Mouse (Mus musculus): ENCODE measurements at regions not wholly inside any gene's neighbourhood (a gene's known extent, or its start where the extent isn't known, plus 50 kb on each side); places are given as distances from the start of the nearest gene placed in this dataset.

DNA sequence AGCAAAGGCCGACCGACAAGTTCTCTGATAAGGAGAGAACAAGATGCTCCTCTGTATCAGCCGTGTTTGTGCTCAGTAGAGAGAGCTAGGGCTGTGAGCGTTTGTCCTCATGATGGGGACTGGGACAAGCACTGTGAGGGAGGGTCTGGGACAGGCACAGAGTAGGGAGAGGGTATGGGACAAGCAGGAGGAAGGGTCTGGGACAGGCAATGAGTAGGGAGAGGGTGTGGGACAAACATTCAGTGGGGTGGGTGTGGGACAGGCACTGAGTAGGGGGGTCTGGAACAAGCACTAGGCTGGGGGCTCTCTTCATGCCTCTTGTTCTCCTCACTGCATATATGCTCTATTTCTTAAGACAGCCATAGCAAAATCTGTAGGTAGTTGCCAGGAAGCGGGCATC lies 70.2 kb upstream of the Plcl2 start:
- DNase-seq (ENCODE audit: low spot score in 2 of 2), result no peak

DNA sequence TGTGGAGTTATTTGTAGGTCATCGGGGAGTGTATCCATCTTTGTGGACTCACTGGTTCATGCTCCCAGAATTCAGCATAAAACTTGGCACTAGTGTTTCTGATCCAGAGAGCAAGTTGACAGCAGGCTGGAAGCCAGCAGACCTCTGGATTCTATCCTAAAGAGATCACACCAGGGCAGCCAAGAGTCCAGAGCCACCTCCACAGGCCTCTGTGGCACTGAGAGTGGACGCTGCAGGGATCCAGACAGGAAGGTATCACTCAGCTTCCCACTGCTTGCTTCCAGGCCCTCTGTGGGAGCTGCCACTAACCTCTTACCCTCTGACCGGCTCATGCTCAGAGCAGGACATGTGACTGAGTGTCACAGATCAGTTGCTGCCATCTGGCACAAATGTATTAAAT lies 69.8 kb upstream of the Plcl2 start:
- no peak for DNase-seq (ENCODE audit: low spot score in 2 of 2)

DNA sequence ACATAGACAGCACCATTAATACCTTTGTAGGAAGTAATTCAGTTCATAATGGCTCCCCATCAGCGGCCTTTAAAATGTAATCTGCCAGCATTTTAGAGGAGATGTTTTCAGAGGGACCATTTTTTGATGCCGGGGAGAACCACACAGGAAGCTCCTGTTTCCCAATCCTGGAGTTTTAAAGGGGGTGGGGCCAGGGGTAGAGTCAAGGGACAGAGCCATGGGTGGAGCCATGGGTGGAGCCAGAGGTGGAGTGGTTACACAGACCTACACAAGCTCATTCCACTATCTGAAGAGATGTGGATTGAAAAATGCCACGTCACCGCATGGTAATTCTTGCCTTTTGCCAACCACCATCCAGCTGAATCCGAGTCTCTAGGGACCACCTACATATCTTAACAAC lies 67.1 kb upstream of the Plcl2 start:
- no peak for DNase-seq (ENCODE audit: low spot score in 2 of 2)

DNA sequence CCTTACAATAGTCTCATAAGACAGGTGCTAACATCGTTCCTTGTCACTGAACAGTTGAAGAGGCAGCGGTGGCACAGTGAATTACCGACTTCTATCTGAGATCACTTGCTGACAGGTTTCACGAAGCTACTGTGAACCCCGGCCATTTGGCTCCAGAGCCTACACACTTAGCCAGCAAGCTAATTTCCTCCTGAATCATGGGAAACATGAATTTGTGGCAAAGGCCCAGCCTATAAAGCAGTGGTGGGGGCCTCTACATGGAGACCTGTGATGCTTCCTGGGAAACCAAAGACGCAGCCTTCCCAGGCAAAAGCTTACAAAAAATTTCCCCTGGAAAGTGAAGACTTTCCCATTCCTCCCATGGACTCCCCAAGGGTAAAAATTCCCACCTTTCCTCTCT lies 66.3 kb upstream of the Plcl2 start:
- DNase-seq (ENCODE audit: low spot score in 2 of 2), result no peak

DNA sequence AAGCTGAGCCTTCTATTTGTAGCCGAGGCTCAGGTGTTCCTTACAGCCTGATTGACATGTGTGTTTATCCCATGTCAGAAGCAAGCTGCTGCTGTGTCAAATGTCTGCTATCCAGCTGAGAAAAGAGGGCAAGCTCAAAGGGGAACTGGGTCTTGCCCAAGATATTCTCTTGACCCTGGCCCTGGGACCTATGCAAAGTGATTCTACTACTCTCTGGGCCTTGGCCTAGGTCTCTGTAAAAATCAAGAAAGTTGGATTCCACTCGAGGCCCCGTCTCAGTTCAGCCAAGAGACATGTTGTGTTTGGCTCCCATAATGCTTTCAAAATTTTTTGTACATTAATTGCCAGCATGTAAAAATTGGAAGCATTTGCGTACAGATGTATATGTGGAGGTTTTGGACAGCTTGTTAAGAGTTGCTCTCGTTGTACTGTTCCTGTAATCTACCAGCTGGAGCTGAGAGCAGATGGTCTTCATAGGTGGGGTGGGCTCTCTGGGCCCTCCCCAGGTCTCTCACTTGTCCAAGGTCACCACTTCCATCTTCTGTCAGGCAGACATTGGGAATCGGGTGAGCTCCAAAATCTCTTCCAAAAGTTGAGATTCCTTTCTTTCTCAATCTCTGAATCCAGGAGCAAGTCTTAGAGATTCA lies 65.7 kb upstream of the Plcl2 start:
- no peak for DNase-seq (ENCODE audit: low spot score in 2 of 2)

DNA sequence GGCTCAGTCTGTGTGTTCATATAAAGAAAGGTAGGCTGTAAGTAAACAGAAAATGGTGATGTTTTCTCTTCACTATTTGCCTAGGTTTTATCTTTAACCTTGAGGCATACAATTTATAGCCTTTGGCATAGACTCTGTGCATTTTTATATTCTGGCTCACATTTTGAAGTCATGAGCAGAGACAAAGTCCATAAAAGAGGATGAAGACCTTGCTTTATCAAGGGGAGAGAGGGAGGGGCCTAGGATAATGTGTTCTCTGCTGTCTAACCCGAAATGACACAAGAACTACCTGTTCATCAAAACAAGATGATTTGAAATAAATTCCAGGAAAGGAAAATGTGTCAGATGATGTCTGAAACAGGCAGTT lies 65.2 kb upstream of the Plcl2 start:
- DNase-seq (ENCODE audit: low spot score in 2 of 2), result no peak

DNA sequence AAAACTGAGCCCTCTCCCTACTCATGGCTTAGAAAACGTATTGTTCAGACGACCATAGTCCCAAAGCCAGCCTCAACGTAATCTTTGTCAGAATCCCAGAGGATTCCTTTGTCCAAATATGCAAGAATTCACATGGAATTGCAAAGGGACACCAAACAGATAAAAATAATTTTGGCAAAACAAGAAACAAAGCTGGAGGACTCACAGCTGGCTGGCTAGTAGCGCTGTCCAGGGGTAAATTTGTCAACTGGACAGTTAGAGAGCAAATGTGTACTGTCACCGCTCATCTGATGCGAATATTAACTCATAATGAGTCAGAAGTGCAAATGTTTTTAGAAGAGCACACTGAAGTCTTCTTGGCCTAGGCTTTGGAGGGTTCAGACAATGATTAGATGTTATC lies 60.5 kb upstream of the Plcl2 start:
- no peak for DNase-seq (ENCODE audit: low spot score in 2 of 2)

DNA sequence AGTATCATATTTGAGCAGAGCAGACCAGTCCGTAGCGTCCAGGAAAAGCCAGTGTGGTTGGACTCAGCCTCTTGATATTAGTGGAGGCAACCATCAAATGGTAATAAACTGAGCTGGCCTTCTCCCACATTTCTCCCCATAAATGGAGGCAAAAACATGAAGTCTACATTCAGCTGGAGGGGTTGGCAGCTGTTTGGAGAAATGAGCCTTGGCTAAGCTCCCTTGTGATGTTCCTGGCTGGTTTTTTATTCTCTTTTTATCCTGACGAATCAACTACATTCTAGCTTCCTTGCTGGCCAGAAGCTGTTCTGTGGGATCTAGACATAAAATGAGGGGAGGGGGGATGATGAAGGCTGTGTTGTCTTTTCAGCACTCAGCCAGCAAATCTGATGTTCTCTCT lies 57.6 kb upstream of the Plcl2 start:
- DNase-seq (ENCODE audit: low spot score in 2 of 2), result no peak

DNA sequence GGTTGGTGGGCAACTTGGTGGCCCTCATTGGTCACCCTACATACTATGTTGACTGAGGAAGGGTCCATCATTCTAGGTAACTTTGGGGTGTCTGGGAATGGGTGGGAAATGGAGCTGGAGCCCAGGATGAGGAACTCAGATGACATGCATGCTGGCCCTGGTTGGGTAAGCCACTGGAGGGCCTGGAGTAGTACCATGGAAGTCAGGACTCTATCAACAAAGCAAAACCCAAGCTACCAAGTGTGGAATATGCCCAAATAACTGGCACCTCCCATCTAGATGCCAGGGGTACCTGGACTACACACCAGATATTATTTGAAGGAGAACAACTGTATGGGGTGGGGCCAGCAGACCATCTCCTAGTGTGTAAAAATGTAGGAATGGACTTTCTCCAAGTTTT lies 55.7 kb upstream of the Plcl2 start:
- no peak for DNase-seq (ENCODE audit: low spot score in 2 of 2)

DNA sequence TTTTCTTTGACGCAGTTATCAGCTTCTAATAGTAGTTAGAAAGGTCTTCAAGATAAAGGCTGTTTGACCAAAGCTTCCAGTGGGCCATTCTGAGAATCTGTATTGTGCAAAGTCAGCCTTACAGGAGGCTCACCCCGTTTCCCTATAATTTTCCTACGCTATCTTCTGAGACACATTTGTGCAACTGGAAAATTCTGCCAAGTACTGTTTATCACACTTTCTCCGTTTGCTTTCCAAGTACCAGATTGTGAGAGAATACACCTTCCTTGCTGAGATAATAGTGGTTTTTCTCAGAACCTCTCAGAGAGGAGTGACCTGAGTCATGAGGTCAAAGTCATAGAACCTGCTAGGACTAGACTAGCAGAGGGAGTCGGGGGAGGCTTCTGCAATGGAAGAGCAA lies 55.2 kb upstream of the Plcl2 start:
- DNase-seq (ENCODE audit: low spot score in 2 of 2), result peak in 1 of 2 experiments; percentile 26

DNA sequence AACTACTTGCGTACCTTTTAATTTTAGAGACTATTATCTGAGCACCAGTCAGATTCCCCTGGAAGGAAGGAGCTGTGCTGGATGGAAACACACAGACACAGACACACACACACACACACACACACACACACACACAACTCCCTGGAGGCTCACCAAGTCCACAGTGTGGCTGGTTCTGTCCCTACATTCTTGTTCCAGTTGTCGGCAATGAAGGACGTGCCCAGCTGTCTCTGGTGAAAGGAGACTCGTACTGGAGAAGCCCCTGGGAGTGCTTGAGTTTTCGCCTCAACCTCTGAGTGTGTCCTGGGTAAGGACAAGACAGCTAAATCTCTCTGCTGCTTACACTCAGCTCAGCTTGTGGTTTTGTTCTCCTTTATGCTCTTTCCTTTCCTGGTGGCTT lies 54.3 kb upstream of the Plcl2 start:
- DNase-seq (ENCODE audit: low spot score in 2 of 2), result peak in 1 of 2 experiments; percentile 69

DNA sequence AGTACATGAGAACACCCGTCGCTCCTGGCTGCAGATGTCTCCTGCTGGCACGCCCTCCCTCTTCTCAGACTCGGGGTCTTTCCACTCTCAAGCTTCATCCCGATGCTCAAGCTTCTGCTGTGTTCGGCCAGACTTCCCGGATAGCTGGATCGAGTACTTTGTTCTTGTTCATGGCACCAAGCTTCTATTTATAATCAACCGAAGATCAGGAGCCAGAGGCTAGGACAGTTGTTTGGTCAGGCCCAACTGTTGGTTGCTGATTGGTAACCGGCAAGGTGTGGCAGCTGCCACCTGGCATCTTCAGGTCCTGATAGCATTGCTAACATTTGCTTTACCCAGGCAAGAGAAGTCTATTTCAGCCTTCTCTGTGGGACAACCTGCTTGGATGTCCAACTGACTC lies 53.5 kb upstream of the Plcl2 start:
- DNase-seq (ENCODE audit: low spot score in 2 of 2), result peak; percentile 60 to 73

DNA sequence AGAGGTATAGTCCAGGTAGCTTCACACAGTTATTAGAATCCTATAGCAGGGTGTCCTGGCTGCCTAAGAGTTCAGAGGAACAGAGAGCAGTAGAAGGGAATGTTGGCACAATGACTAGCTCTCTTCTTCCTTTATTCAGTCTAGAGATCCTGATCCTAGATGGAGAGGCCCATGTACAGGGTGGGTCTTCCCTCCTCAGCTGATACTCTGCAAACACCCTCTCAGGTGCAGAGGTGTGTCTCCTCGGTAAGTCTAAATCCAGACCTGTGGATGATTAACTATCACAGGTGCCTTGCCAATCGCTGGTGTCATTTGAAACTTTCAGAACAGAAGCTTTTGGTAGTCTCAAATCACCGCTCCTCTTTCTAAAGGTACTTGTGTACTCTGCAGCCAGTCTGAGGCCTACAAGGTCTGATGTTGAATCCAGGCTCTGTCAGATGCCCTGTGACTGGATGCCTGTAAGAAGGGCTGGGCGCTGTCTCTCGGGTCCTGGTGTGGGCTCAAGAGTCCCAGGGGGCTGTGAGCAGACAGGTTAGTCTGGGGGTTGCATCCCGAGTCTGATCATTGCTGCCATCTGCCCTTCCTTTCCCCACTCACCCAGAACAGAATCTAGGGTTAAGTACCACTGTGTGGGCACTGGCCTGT lies 52.0 kb upstream of the Plcl2 start:
- peak in 1 of 2 experiments; percentile 68 for DNase-seq (ENCODE audit: low spot score in 2 of 2)

DNA sequence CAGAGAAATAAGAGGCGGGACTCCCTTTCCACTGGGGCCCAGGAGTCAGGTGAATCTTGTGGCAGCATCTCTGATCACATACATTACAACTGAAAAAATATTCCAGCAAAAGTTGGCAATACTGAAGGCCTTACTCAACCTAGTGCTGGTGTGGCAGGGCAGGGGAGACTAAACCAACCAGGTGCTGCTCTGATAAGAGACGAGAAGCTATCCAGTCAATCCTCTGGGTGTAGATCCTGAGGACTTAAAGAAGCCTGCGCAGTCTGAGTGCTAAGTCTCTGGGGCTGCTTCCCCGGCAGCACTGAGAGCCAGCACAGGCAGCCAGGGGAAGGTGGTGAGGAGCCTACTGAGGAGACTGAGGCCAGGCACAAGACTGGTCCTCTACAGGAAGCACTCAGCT lies 51.0 kb upstream of the Plcl2 start:
- DNase-seq (ENCODE audit: low spot score in 2 of 2), result peak; percentile 58 to 69
